Mouse (Mus musculus): ENCODE results near the gene Retreg2. TPM values are rescaled to one million over a fixed set of nuclear protein-coding genes. Genes with fewer than 3 reads are reported as not detected.

Gene Retreg2
- polyA plus RNA-seq, 1 experiment from 2014 or later, result 51.1 TPM

GRCm38 (mm10) chr1:75136730-75137129, 5.8 kb upstream of the Retreg2 start:
- Histone ChIP-seq H3K27me3 (replicated peaks; ENCODE audit: control insufficient read depth, insufficient read depth, low read length) (no peaks in the 10 kb centered on the region), H3K27ac (ENCODE audit: low read depth) (no peak overlapping the region), H3K9ac (ENCODE audit: low read length) (no peak overlapping the region), H3K36me3 (ENCODE audit: control insufficient read depth, insufficient read depth, low read length) (peaks cover 46% of the 10 kb centered on the region), H3K4me3 (ENCODE audit: low read depth, low read length) (no peak overlapping the region), H3K4me2 (ENCODE audit: low read length) (no peak overlapping the region), H3K4me1 (replicated peaks; ENCODE audit: control insufficient read depth, insufficient read depth, low read length) (peaks cover 10% of the 10 kb centered on the region; the same call in 1 of the 2 replicates), H3K9me3 (ENCODE audit: control insufficient read depth, low read length) (no peaks in the 10 kb centered on the region)
- ATAC-seq (replicated peaks; ENCODE audit: low FRiP score, low TSS enrichment, low read depth) (no peak), DNase-seq (ENCODE audit: low spot score) (no peak)
- WGBS, result 34% methylated on average over 3 of the region's 3 CpGs

DNA sequence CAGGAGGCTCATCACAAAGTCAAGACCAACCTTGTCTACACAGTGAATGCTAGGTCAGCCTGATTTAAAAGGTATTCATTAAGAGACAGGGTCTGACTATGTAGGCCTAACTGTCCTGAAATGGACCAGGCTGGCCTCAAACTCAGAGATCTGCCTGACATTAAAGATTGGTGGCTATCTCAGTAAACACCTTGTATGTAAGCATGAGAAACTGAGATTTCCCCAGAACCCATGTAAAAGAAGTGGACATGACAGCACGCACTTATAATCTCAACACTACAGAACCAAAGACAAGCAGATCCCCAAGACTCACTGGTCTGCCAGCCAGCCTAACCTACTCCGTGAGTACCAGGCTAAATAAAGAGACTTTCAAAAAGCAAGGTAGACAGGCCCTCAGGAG, 4.1 kb upstream of the Retreg2 start:
- no peaks in the 10 kb centered on the region for H3K27me3 ChIP-seq (replicated peaks; ENCODE audit: control insufficient read depth, insufficient read depth, low read length)
- DNase-seq (ENCODE audit: low spot score), result no peak
- no peak overlapping the region for H3K4me3 ChIP-seq (ENCODE audit: low read depth, low read length)
- 90% methylated on average over 2 of the region's 2 CpGs for WGBS
- no peaks in the 10 kb centered on the region for H3K9me3 ChIP-seq (ENCODE audit: control insufficient read depth, low read length)
- H3K36me3 ChIP-seq (ENCODE audit: control insufficient read depth, insufficient read depth, low read length), result peaks cover 46% of the 10 kb centered on the region
- no peak overlapping the region for H3K27ac ChIP-seq (ENCODE audit: low read depth)
- ATAC-seq (replicated peaks; ENCODE audit: low FRiP score, low TSS enrichment, low read depth), result no peak
- no peak overlapping the region for H3K9ac ChIP-seq (ENCODE audit: low read length)
- peaks cover 10% of the 10 kb centered on the region; the same call in 1 of the 2 replicates for H3K4me1 ChIP-seq (replicated peaks; ENCODE audit: control insufficient read depth, insufficient read depth, low read length)
- no peak overlapping the region for H3K4me2 ChIP-seq (ENCODE audit: low read length)

- ATAC-seq (replicated peaks; ENCODE audit: low FRiP score, low TSS enrichment, low read depth) (no peak), DNase-seq (ENCODE audit: low spot score) (no peak)
- peak overlapping the region; percentile 83 for H3K9ac ChIP-seq (ENCODE audit: low read length)
- 54% methylated on average over 4 of the region's 4 CpGs for WGBS
- peaks cover 18% of the 10 kb centered on the region; the same call in 1 of the 2 replicates for H3K4me1 ChIP-seq (replicated peaks; ENCODE audit: control insufficient read depth, insufficient read depth, low read length)
- no peaks in the 10 kb centered on the region for H3K27me3 ChIP-seq (replicated peaks; ENCODE audit: control insufficient read depth, insufficient read depth, low read length)
- no peak overlapping the region for H3K27ac ChIP-seq (ENCODE audit: low read depth)
- H3K36me3 ChIP-seq (ENCODE audit: control insufficient read depth, insufficient read depth, low read length), result peaks cover 58% of the 10 kb centered on the region
- H3K9me3 ChIP-seq (ENCODE audit: control insufficient read depth, low read length), result no peaks in the 10 kb centered on the region
- H3K4me3 ChIP-seq (ENCODE audit: low read depth, low read length), result peak overlapping the region; percentile 84
- H3K4me2 ChIP-seq (ENCODE audit: low read length), result peak overlapping the region; percentile 82
Observed at GRCm38 (mm10) chr1:75140601-75141190, 1.9 kb upstream of the Retreg2 start.

GRCm38 (mm10) chr1:75141486-75142190, 940 bp upstream of the Retreg2 start:
- peak overlapping the region; percentile 88 for H3K27ac ChIP-seq (ENCODE audit: low read depth)
- peak; percentile 82 for DNase-seq (ENCODE audit: low spot score)
- WGBS, result under 1% methylated on average over 50 of the region's 53 CpGs

GRCm38 (mm10) chr1:75145589-75145988, 3.0 kb downstream of the Retreg2 start:
- Histone ChIP-seq H3K4me3 (ENCODE audit: low read depth, low read length) (no peak overlapping the region), H3K4me2 (ENCODE audit: low read length) (no peak overlapping the region), H3K27me3 (replicated peaks; ENCODE audit: control insufficient read depth, insufficient read depth, low read length) (no peaks in the 10 kb centered on the region), H3K9me3 (ENCODE audit: control insufficient read depth, low read length) (no peaks in the 10 kb centered on the region), H3K9ac (ENCODE audit: low read length) (no peak overlapping the region), H3K4me1 (replicated peaks; ENCODE audit: control insufficient read depth, insufficient read depth, low read length) (peaks cover 12% of the 10 kb centered on the region; the same call in 1 of the 2 replicates), H3K27ac (ENCODE audit: low read depth) (no peak overlapping the region), H3K36me3 (ENCODE audit: control insufficient read depth, insufficient read depth, low read length) (peaks cover 57% of the 10 kb centered on the region)
- WGBS, result 90% methylated on average over 3 of the region's 3 CpGs
- no peak for DNase-seq (ENCODE audit: low spot score)
- no peak for ATAC-seq (replicated peaks; ENCODE audit: low FRiP score, low TSS enrichment, low read depth)

More at GRCm38 (mm10) chr1:75141486-75142190, 940 bp upstream of the Retreg2 start:
- peaks cover 18% of the 10 kb centered on the region; the same call in 1 of the 2 replicates for H3K4me1 ChIP-seq (replicated peaks; ENCODE audit: control insufficient read depth, insufficient read depth, low read length)
- peak overlapping the region; percentile 82 for H3K4me2 ChIP-seq (ENCODE audit: low read length)
- H3K9me3 ChIP-seq (ENCODE audit: control insufficient read depth, low read length), result no peaks in the 10 kb centered on the region
- peaks cover 58% of the 10 kb centered on the region for H3K36me3 ChIP-seq (ENCODE audit: control insufficient read depth, insufficient read depth, low read length)
- peak overlapping the region; percentile 84 for H3K4me3 ChIP-seq (ENCODE audit: low read depth, low read length)
- no peaks in the 10 kb centered on the region for H3K27me3 ChIP-seq (replicated peaks; ENCODE audit: control insufficient read depth, insufficient read depth, low read length)
- peak; percentile 25; the same call in 1 of the 2 replicates for ATAC-seq (replicated peaks; ENCODE audit: low FRiP score, low TSS enrichment, low read depth)
- H3K9ac ChIP-seq (ENCODE audit: low read length), result peak overlapping the region; percentile 83

- no peak overlapping the region for H3K27ac ChIP-seq (ENCODE audit: low read depth)
- ATAC-seq (replicated peaks; ENCODE audit: low FRiP score, low TSS enrichment, low read depth) (no peak), DNase-seq (ENCODE audit: low spot score) (no peak)
- peaks cover 7% of the 10 kb centered on the region; the same call in 1 of the 2 replicates for H3K4me1 ChIP-seq (replicated peaks; ENCODE audit: control insufficient read depth, insufficient read depth, low read length)
- peaks cover 57% of the 10 kb centered on the region for H3K36me3 ChIP-seq (ENCODE audit: control insufficient read depth, insufficient read depth, low read length)
- H3K4me3 ChIP-seq (ENCODE audit: low read depth, low read length), result no peak overlapping the region
- WGBS, result 85% methylated on average over 7 of the region's 7 CpGs
- no peaks in the 10 kb centered on the region for H3K9me3 ChIP-seq (ENCODE audit: control insufficient read depth, low read length)
- no peak overlapping the region for H3K4me2 ChIP-seq (ENCODE audit: low read length)
- no peak overlapping the region for H3K9ac ChIP-seq (ENCODE audit: low read length)
- no peaks in the 10 kb centered on the region for H3K27me3 ChIP-seq (replicated peaks; ENCODE audit: control insufficient read depth, insufficient read depth, low read length)
Observed at GRCm38 (mm10) chr1:75147411-75148135, 5.0 kb downstream of the Retreg2 start.

- Histone ChIP-seq H3K36me3 (ENCODE audit: control insufficient read depth, insufficient read depth, low read length) (peaks cover 57% of the 10 kb centered on the region), H3K4me3 (ENCODE audit: low read depth, low read length) (no peak overlapping the region), H3K4me2 (ENCODE audit: low read length) (no peak overlapping the region), H3K27me3 (replicated peaks; ENCODE audit: control insufficient read depth, insufficient read depth, low read length) (no peaks in the 10 kb centered on the region), H3K4me1 (replicated peaks; ENCODE audit: control insufficient read depth, insufficient read depth, low read length) (peaks cover 5% of the 10 kb centered on the region; the same call in 1 of the 2 replicates), H3K9me3 (ENCODE audit: control insufficient read depth, low read length) (no peaks in the 10 kb centered on the region), H3K9ac (ENCODE audit: low read length) (no peak overlapping the region), H3K27ac (ENCODE audit: low read depth) (no peak overlapping the region)
- ATAC-seq (replicated peaks; ENCODE audit: low FRiP score, low TSS enrichment, low read depth) (no peak), DNase-seq (ENCODE audit: low spot score) (no peak)
- whole genome bisulfite sequencing, result 91% methylated on average over 4 of the region's 4 CpGs
Observed at GRCm38 (mm10) chr1:75148727-75149126, 6.1 kb downstream of the Retreg2 start.

DNA sequence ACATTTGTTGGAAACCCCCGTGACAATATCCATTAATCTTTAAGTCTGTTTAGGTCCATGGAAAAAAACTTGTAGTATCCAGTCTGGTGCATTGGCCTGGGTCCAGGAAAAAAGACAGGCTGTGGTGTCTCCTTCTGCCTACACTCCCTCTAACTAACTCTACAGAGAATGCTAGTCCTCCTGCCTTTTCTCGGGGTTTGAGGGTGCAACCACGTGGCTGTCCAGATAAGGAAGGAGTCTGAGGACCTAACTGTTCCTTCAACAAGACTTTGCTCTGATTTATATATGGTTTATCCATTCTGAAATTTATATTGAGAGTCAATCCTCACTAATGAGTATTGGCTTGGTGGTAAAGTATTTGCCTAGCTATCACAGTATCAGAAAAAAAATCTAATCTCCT, 13.3 kb downstream of the Retreg2 start:
- 51% methylated on average over 3 of the region's 3 CpGs for WGBS

More for the DNA sequence above, 13.3 kb downstream of the Retreg2 start:
- Histone ChIP-seq H3K9ac (ENCODE audit: low read length) (no peak overlapping the region), H3K4me1 (replicated peaks; ENCODE audit: control insufficient read depth, insufficient read depth, low read length) (no peaks in the 10 kb centered on the region), H3K27ac (ENCODE audit: low read depth) (no peak overlapping the region), H3K4me3 (ENCODE audit: low read depth, low read length) (no peak overlapping the region), H3K9me3 (ENCODE audit: control insufficient read depth, low read length) (no peaks in the 10 kb centered on the region), H3K27me3 (replicated peaks; ENCODE audit: control insufficient read depth, insufficient read depth, low read length) (no peaks in the 10 kb centered on the region), H3K36me3 (ENCODE audit: control insufficient read depth, insufficient read depth, low read length) (no peaks in the 10 kb centered on the region), H3K4me2 (ENCODE audit: low read length) (no peak overlapping the region)
- DNase-seq (ENCODE audit: low spot score) (no peak), ATAC-seq (replicated peaks; ENCODE audit: low FRiP score, low TSS enrichment, low read depth) (no peak)

Data from intestine, embryonic 14.5 days (tissue).